Mouse (Mus musculus) ES-Bruce4 (cell line): ENCODE data around the gene Gnaz.

Experiments
- CTCF ChIP-seq: IDR thresholded peaks from one replicate; pipeline ENCODE4 v1.8.1; 2011; ENCODE audit warnings: low read depth, low read length
- EP300 ChIP-seq: IDR thresholded peaks from 2 replicates; pipeline ENCODE4 v1.6.1; 2011; ENCODE audit warnings: low read depth, low read length; ENCODE audit not compliant: insufficient read depth
- POLR2A ChIP-seq: IDR thresholded peaks from one replicate; pipeline ENCODE4 v1.8.1; 2011; ENCODE audit warnings: low read length; ENCODE audit not compliant: insufficient read depth

DNA sequence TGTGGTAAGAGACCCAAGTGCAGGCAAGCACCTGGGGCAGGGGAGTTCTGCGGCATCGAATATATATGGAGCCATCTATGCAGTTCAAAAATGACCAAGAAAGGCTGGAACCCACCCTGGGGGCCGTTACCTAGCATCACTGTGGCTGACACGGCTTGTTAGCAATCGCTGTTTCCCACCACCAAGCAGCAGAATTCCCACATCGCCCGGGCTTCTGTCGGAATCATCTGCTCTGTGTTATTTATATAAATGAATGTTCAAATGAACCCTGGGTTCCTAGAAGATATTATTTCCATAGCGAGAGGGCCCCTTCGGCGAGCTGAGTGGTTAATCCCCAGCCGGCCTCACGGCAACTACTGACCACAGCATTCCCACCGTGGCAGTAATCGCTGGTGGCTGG, 43.7 kb downstream of the Gnaz start:
- TF ChIP-seq CTCF (no peak), POLR2A (no peak), EP300 (no peak)
